Mouse (Mus musculus) embryonic fibroblast, embryonic 13.5 days (primary cell): ENCODE measurements around the gene Prmt1.

ENCODE experiments used
- CTCF ChIP-seq: IDR thresholded peaks from 2 replicates; pipeline ENCODE4 v1.5.1; 2011; ENCODE audit warnings: mild to moderate bottlenecking, control low read depth, low read length, moderate library complexity, borderline replicate concordance; ENCODE audit not compliant: insufficient read depth
- POLR2A ChIP-seq: IDR thresholded peaks from 2 replicates; pipeline ENCODE4 v1.6.1; 2011; ENCODE audit warnings: low read depth, mild to moderate bottlenecking, control low read depth, low read length, moderate library complexity

DNA sequence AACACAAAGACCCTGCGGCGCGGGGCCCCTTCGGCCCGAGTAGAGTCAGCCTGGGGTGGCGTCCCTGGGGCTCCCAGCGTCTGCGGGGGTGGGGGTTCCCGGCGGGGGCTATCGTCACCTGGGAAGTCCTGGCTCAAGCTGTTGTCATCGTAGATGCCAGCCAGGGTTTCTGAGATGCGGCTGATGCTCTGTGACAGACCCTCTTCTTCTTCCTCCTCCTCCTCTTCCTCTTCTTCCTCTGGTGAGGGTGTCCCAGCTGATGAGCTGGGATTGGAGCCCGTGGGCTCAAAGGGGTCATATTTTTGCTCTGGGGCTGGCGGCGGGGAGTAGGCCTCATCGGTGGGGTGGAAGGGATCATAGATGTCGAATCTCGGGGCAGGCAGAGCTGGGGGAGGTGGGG, 22.0 kb upstream of the Prmt1 start:
- no peak for TF ChIP-seq POLR2A
- no peak for TF ChIP-seq CTCF
